Mouse (Mus musculus): ENCODE results near the gene Hspa14. TPM values are rescaled to one million over a fixed set of nuclear protein-coding genes. Genes with fewer than 3 reads are reported as not detected.

Gene Hspa14
- 27.4 and 33.3 TPM in 2 replicates for polyA plus RNA-seq (2021; fragmentation: Nextera tagmentation)
- long read RNA-seq, experiment 1, transcript Hspa14-201 (14 exons, 1,795 nt): major isoform, 127 of 200 reads
- long read RNA-seq, experiment 1, partial matches to known transcripts: 39 of 200 reads
- long read RNA-seq, experiment 1, other reads (novel, unspliced or antisense): 34 of 200 reads
- long read RNA-seq, experiment 2, transcript Hspa14-201 (14 exons, 1,795 nt): major isoform, 24 of 43 reads
- long read RNA-seq, experiment 2, partial matches to known transcripts: 12 of 43 reads
- long read RNA-seq, experiment 2, other reads (novel, unspliced or antisense): 7 of 43 reads

DNA sequence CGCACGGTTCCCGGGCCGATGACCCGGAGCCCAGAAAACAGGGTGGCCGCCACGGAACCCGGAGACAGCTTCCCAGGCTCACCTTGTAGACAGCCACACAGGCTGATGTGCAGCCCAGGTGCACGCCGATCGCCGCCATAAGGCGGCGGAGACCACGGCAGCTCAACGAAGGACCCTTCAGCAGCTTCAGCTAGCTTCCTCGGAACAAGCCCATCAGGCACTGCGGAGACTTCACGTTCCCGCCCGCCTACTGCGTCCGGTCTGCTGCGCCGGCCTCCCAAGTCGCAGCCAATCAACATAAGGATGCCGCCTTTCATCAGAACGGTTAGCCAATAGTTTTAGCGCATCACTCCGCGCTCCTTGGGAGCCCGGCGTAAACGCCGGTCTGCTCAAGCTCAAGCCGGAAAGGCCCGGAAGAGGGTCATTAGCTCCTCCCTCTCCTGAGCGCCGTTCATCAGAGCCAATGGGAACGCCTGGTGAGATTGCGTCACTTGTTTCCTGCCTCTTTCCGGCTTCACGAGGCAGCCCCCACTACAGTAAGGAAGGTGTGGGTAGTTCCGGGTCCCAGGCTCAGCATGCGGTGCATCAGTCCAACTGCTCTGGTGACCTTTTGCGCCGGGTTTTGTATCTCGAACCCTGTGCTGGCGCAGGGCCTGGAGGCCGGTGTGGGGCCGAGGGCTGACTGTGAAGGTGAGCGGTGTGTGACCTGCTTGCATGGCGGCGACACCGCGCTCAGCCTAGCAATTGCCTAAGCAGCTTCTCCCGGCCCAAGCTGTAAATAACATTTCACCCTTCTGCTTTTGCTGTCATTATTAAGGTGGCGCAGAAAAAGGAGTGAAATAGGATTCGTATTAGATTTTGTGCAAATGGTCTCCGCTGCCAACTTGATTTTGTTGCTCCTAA is at the start of gene Hspa14, which contains the start of the genes Gm45902 and Cdnf:
TSS of gene Hspa14 (minus strand) at position 263 of the 903 bp plus-strand sequence.
TSS of gene Gm45902 (minus strand) at position 239 of the 903 bp plus-strand sequence.
TSS of gene Cdnf (plus strand) at position 479 of the 903 bp plus-strand sequence.

DNA sequence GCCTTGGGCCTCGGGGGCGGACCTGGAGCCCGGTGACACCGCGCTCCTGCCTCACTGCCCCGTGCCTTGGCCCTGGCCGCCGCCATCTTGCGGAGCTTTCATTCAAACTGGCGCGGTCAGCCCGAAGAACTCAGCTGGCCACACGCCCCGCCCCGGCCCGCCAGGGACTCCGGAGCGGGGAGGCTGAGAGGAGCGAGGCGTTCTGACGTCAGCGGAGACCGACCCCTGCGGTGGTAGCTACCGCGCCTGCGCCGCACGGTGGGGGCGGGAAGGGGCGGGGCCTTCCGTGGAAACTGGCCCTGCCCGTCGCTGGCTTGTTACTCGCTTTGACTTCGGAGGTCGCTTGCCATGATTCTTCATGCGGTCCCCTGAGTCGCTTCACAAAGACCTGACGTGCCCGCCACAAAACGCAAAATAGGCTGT is 37.7 kb downstream of the Hspa14 start, which contains the start of gene Suv39h2:
TSS of gene Suv39h2 (minus strand) at position 171 of the 423 bp plus-strand sequence.

Other genes with a start within 250 kb of the Hspa14 start
- 90.1 and 160 TPM in 2 replicates for gene Nmt2, start 228.6 kb downstream of the Hspa14 start, polyA plus RNA-seq (2021; fragmentation: Nextera tagmentation)
- gene Rpp38, start 180.2 kb downstream of the Hspa14 start, polyA plus RNA-seq (2021; fragmentation: Nextera tagmentation): 13.9 and 14.6 TPM in 2 replicates
- 1.3 and 2.3 TPM in 2 replicates for gene Acbd7, start 176.6 kb downstream of the Hspa14 start, polyA plus RNA-seq (2021; fragmentation: Nextera tagmentation)
- gene Olah, start 115.6 kb downstream of the Hspa14 start, polyA plus RNA-seq (2021; fragmentation: Nextera tagmentation): not detected in 2 replicates
- gene Meig1, start 90.2 kb downstream of the Hspa14 start, polyA plus RNA-seq (2021; fragmentation: Nextera tagmentation): 15.8 and 16.0 TPM in 2 replicates
- gene Dclre1c, start 88.7 kb downstream of the Hspa14 start, polyA plus RNA-seq (2021; fragmentation: Nextera tagmentation): 3.8 TPM in 2 replicates
- 1.3 and 3.8 TPM in 2 replicates for gene Suv39h2, start 37.8 kb downstream of the Hspa14 start, polyA plus RNA-seq (2021; fragmentation: Nextera tagmentation)
- 0.49 and 0.56 TPM in 2 replicates for gene Gm45902, start within 50 bp of the Hspa14 start, polyA plus RNA-seq (2021; fragmentation: Nextera tagmentation)
- gene Cdnf, start 216 bp upstream of the Hspa14 start, polyA plus RNA-seq (2021; fragmentation: Nextera tagmentation): 0.17 and 0.40 TPM in 2 replicates
- gene Fam107b, start 57.7 kb upstream of the Hspa14 start, polyA plus RNA-seq (2021; fragmentation: Nextera tagmentation): 2.3 and 2.9 TPM in 2 replicates